Mouse (Mus musculus): Measurements from ENCODE around the gene Scly. TPM values are rescaled to one million over a fixed set of nuclear protein-coding genes. Genes with fewer than 3 reads are reported as not detected.

Scly gene
- polyA plus RNA-seq, 1 experiment from 2014 or later, result 17.9 TPM

GRCm38 (mm10) chr1:91312273-91312672 is 14.1 kb downstream of the Scly start:
- Histone ChIP-seq H3K4me3 (no peak overlapping the region), H3K36me3 (peaks cover 52% of the 10 kb centered on the region), H3K27me3 (ENCODE audit: insufficient read depth, poor library complexity, severe bottlenecking) (no peaks in the 10 kb centered on the region), H3K4me1 (replicated peaks) (peaks cover 12% of the 10 kb centered on the region; the same call in 1 of the 2 replicates), H3K9me3 (no peaks in the 10 kb centered on the region), H3K27ac (no peak overlapping the region)
- 96% methylated on average over 4 of the region's 4 CpGs for WGBS
- DNase-seq (ENCODE audit: low spot score), result no peak

- Histone ChIP-seq H3K4me1 (replicated peaks) (peaks cover 12% of the 10 kb centered on the region; the same call in 1 of the 2 replicates), H3K36me3 (peaks cover 44% of the 10 kb centered on the region), H3K4me3 (no peak overlapping the region), H3K27me3 (ENCODE audit: insufficient read depth, poor library complexity, severe bottlenecking) (no peaks in the 10 kb centered on the region), H3K27ac (peak overlapping the region; percentile 77), H3K9me3 (no peaks in the 10 kb centered on the region)
- WGBS, result 54% methylated on average over 5 of the region's 5 CpGs
- peak; percentile 55 for DNase-seq (ENCODE audit: low spot score)
These were observed 15.1 kb downstream of the Scly start for GRCm38 (mm10) chr1:91313251-91313650.

- Histone ChIP-seq H3K9me3 (no peaks in the 10 kb centered on the region), H3K36me3 (peaks cover 6% of the 10 kb centered on the region), H3K27ac (no peak overlapping the region), H3K4me3 (no peak overlapping the region), H3K27me3 (ENCODE audit: insufficient read depth, poor library complexity, severe bottlenecking) (no peaks in the 10 kb centered on the region), H3K4me1 (replicated peaks) (peaks cover 22% of the 10 kb centered on the region)
- 86% methylated on average over 6 of the region's 6 CpGs for WGBS
- DNase-seq (ENCODE audit: low spot score), result no peak
These were observed 19.5 kb downstream of the Scly start for GRCm38 (mm10) chr1:91317656-91318055.

GRCm38 (mm10) chr1:91321760-91322438 is 23.8 kb downstream of the Scly start, which contains the start of gene Espnl:
Gene Espnl (plus strand): TSS chr1:91322075.
- H3K27ac ChIP-seq, result peak within 1 kb of the TSS; percentile 35; the same call in 1 of the 2 replicates
- H3K4me1 ChIP-seq (replicated peaks), result peaks cover 25% of the 10 kb centered on the region
- H3K9me3 ChIP-seq, result no peaks in the 10 kb centered on the region
- no peaks in the 10 kb centered on the region for H3K27me3 ChIP-seq (ENCODE audit: insufficient read depth, poor library complexity, severe bottlenecking)
- no peaks in the 10 kb centered on the region for H3K36me3 ChIP-seq
- H3K4me3 ChIP-seq, result no peak within 1 kb of the TSS
- no peak for DNase-seq (ENCODE audit: low spot score)
- WGBS, result 77% methylated on average over 19 of the region's 19 CpGs

- H3K9me3 ChIP-seq, result no peaks in the 10 kb centered on the region
- H3K36me3 ChIP-seq, result no peaks in the 10 kb centered on the region
- H3K4me3 ChIP-seq, result no peak overlapping the region
- no peak overlapping the region for H3K27ac ChIP-seq
- no peaks in the 10 kb centered on the region for H3K27me3 ChIP-seq (ENCODE audit: insufficient read depth, poor library complexity, severe bottlenecking)
- H3K4me1 ChIP-seq (replicated peaks), result peaks cover 25% of the 10 kb centered on the region
- DNase-seq (ENCODE audit: low spot score), result no peak
- 71% methylated on average over 2 of the region's 2 CpGs for WGBS
These were observed 26.5 kb downstream of the Scly start for GRCm38 (mm10) chr1:91324646-91325045.

GRCm38 (mm10) chr1:91325488-91326042 is 27.4 kb downstream of the Scly start:
- Histone ChIP-seq H3K36me3 (no peaks in the 10 kb centered on the region), H3K4me1 (replicated peaks) (peaks cover 25% of the 10 kb centered on the region), H3K9me3 (no peaks in the 10 kb centered on the region), H3K27ac (no peak overlapping the region), H3K4me3 (no peak overlapping the region), H3K27me3 (ENCODE audit: insufficient read depth, poor library complexity, severe bottlenecking) (no peaks in the 10 kb centered on the region)
- WGBS, result 80% methylated on average over 4 of the region's 4 CpGs
- DNase-seq (ENCODE audit: low spot score), result no peak

- H3K36me3 ChIP-seq, result no peaks in the 10 kb centered on the region
- H3K4me1 ChIP-seq (replicated peaks), result 0 out of 2 replicates have a peak, but pooled peaks cover 3% of the 10 kb centered on the region
- DNase-seq (ENCODE audit: low spot score), result no peak
- H3K27me3 ChIP-seq (ENCODE audit: insufficient read depth, poor library complexity, severe bottlenecking), result no peaks in the 10 kb centered on the region
- H3K9me3 ChIP-seq, result no peaks in the 10 kb centered on the region
- H3K4me3 ChIP-seq, result no peak overlapping the region
- no peak overlapping the region for H3K27ac ChIP-seq
- 59% methylated on average over 4 of the region's 4 CpGs for WGBS
These were observed 34.0 kb downstream of the Scly start for GRCm38 (mm10) chr1:91332102-91332501.

- no peak overlapping the region for H3K27ac ChIP-seq
- no peaks in the 10 kb centered on the region for H3K36me3 ChIP-seq
- no peaks in the 10 kb centered on the region for H3K9me3 ChIP-seq
- H3K4me1 ChIP-seq (replicated peaks), result peaks cover 8% of the 10 kb centered on the region
- no peak for DNase-seq (ENCODE audit: low spot score)
- H3K4me3 ChIP-seq, result no peak overlapping the region
- H3K27me3 ChIP-seq (ENCODE audit: insufficient read depth, poor library complexity, severe bottlenecking), result no peaks in the 10 kb centered on the region
These were observed 35.4 kb downstream of the Scly start for GRCm38 (mm10) chr1:91333582-91333981.

GRCm38 (mm10) chr1:91337355-91337754 is 39.2 kb downstream of the Scly start:
- Histone ChIP-seq H3K27ac (no peak overlapping the region), H3K4me3 (no peak overlapping the region), H3K36me3 (no peaks in the 10 kb centered on the region), H3K9me3 (no peaks in the 10 kb centered on the region), H3K4me1 (replicated peaks) (peaks cover 10% of the 10 kb centered on the region), H3K27me3 (ENCODE audit: insufficient read depth, poor library complexity, severe bottlenecking) (peaks cover 14% of the 10 kb centered on the region)
- no peak for DNase-seq (ENCODE audit: low spot score)
- WGBS, result 88% methylated on average over 7 of the region's 7 CpGs

GRCm38 (mm10) chr1:91344001-91344400 is 45.9 kb downstream of the Scly start:
- H3K9me3 ChIP-seq, result no peaks in the 10 kb centered on the region
- no peak for DNase-seq (ENCODE audit: low spot score)
- 85% methylated on average over 3 of the region's 3 CpGs for WGBS
- H3K27me3 ChIP-seq (ENCODE audit: insufficient read depth, poor library complexity, severe bottlenecking), result peaks cover 61% of the 10 kb centered on the region
- no peak overlapping the region for H3K4me3 ChIP-seq
- no peaks in the 10 kb centered on the region for H3K36me3 ChIP-seq
- no peak overlapping the region for H3K27ac ChIP-seq
- H3K4me1 ChIP-seq (replicated peaks), result peaks cover 24% of the 10 kb centered on the region

- Histone ChIP-seq H3K36me3 (no peaks in the 10 kb centered on the region), H3K4me3 (peak overlapping the region; percentile 48), H3K27me3 (ENCODE audit: insufficient read depth, poor library complexity, severe bottlenecking) (peaks cover 60% of the 10 kb centered on the region), H3K4me1 (replicated peaks) (peaks cover 24% of the 10 kb centered on the region), H3K9me3 (no peaks in the 10 kb centered on the region), H3K27ac (peak overlapping the region; percentile 40; the same call in 1 of the 2 replicates)
- 3% methylated on average over 68 of the region's 68 CpGs for WGBS
- DNase-seq (ENCODE audit: low spot score), result peak; percentile 38
These were observed 47.0 kb downstream of the Scly start for GRCm38 (mm10) chr1:91344921-91345685.

- peaks cover 52% of the 10 kb centered on the region for H3K27me3 ChIP-seq (ENCODE audit: insufficient read depth, poor library complexity, severe bottlenecking)
- no peak overlapping the region for H3K27ac ChIP-seq
- 41% methylated on average over 3 of the region's 3 CpGs for WGBS
- peaks cover 34% of the 10 kb centered on the region for H3K4me1 ChIP-seq (replicated peaks)
- H3K4me3 ChIP-seq, result no peak overlapping the region
- H3K36me3 ChIP-seq, result no peaks in the 10 kb centered on the region
- peak; percentile 72 for DNase-seq (ENCODE audit: low spot score)
- no peaks in the 10 kb centered on the region for H3K9me3 ChIP-seq
These were observed 48.8 kb downstream of the Scly start for GRCm38 (mm10) chr1:91346892-91347291.

- no peaks in the 10 kb centered on the region for H3K9me3 ChIP-seq
- H3K36me3 ChIP-seq, result no peaks in the 10 kb centered on the region
- 56% methylated on average over 4 of the region's 4 CpGs for whole genome bisulfite sequencing
- no peak for DNase-seq (ENCODE audit: low spot score)
- H3K27ac ChIP-seq, result no peak within 1 kb of the TSS
- no peak within 1 kb of the TSS for H3K4me3 ChIP-seq
- peaks cover 12% of the 10 kb centered on the region for H3K27me3 ChIP-seq (ENCODE audit: insufficient read depth, poor library complexity, severe bottlenecking)
- peaks cover 11% of the 10 kb centered on the region; the same call in 1 of the 2 replicates for H3K4me1 ChIP-seq (replicated peaks)
These were observed 52.7 kb downstream of the Scly start, which contains the start of gene Klhl30 for GRCm38 (mm10) chr1:91350841-91351240. Gene Klhl30 (plus strand): TSS chr1:91351016.

Measured in hindbrain, embryonic 10.5 days (tissue).